In the genomic region with DNA sequence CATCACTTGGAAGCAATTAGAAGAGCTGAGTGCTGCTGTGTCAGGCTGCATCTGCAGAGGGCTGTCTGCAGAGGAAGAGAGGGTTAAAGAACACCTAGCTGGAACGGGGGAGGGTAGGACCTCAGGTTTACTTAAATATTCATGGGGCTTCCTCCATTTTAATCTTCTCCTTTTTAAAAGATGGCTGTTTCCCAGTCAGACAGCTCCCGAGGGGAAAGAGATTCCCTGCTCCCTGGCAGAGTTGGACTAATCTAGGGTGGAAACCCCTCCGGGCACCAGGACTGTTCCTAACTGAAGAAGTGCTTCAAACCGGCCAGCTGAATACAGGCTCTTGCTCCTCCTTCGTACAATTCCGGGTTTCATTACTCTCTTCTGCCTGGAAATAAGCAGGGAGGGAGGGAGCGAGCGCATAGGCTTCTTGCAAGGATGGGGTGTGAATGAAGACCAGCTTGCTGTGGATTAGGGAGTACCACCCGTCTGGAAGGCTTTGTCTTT, we compare ENCODE assay signal across 9 mouse cellular contexts.
DNase-seq lines count a peak whose midpoint lies in the region; ATAC-seq lines count a peak whose summit lies in the region.
"Had no signal": no experiment of that assay in that cellular context is flagged by ENCODE, and none has a peak within 500 bp of the region (broad histone marks: within the 10 kb centered on the region; RNA-seq: fewer than 3 reads in every experiment).

No protein-coding gene starts in this region.

- no peaks in the 10 kb centered on the region for H3K9me3 ChIP-seq in heart, embryonic 10.5 days
- H3K9me3 ChIP-seq in heart, embryonic 15.5 days (replicated peaks), result no peaks in the 10 kb centered on the region
- no peaks in the 10 kb centered on the region for H3K9me3 ChIP-seq in midbrain, embryonic 12.5 days
- H3K9me3 ChIP-seq: megakaryocyte, embryonic 14.5 days had no signal

- 8% methylated on average over 9 of the region's 9 CpGs for WGBS in heart, embryonic 10.5 days
- 24% methylated on average over 9 of the region's 9 CpGs for WGBS in heart, embryonic 15.5 days
- 3% methylated on average over 9 of the region's 9 CpGs for WGBS in midbrain, embryonic 12.5 days

- no peaks in the 10 kb centered on the region for H3K36me3 ChIP-seq in heart, embryonic 10.5 days
- H3K36me3 ChIP-seq in heart, embryonic 15.5 days, result no peaks in the 10 kb centered on the region; the same call in 1 of the 2 replicates
- no peaks in the 10 kb centered on the region for H3K36me3 ChIP-seq in midbrain, embryonic 12.5 days

- H3K4me2 ChIP-seq in heart, embryonic 15.5 days, result peak overlapping the region; percentile 54
- peak overlapping the region; percentile 56 for H3K4me2 ChIP-seq in midbrain, embryonic 12.5 days (replicated peaks)

- peak overlapping the region; percentile 35 for H3K4me3 ChIP-seq in heart, embryonic 10.5 days
- H3K4me3 ChIP-seq in heart, embryonic 15.5 days, result peak overlapping the region; percentile 31
- H3K4me3 ChIP-seq in midbrain, embryonic 12.5 days, result peak overlapping the region; percentile 33

- no peak for DNase-seq in heart, embryonic 10.5 days (ENCODE audit: low spot score)
- DNase-seq in heart, postnatal 14 days, result no peak
- peak; percentile 23 to 38 for DNase-seq in cerebellum, postnatal 36 days
- DNase-seq in kidney, postnatal 36 days, result peak; percentile 54 to 59
- DNase-seq in B cell, adult 2 months, result no peak
- DNase-seq in adipocyte (ENCODE audit: low spot score), result no peak

- H3K9ac ChIP-seq in heart, embryonic 15.5 days, result peak overlapping the region; percentile 19; the same call in 1 of the 2 replicates
- H3K9ac ChIP-seq in midbrain, embryonic 12.5 days (replicated peaks), result peak overlapping the region; percentile 0; the same call in 1 of the 2 replicates

- H3K4me1 ChIP-seq in heart, embryonic 10.5 days, result peaks cover 20% of the 10 kb centered on the region
- peaks cover 23% of the 10 kb centered on the region for H3K4me1 ChIP-seq in heart, embryonic 15.5 days (replicated peaks)
- peaks cover 48% of the 10 kb centered on the region for H3K4me1 ChIP-seq in midbrain, embryonic 12.5 days

- no peak overlapping the region; the same call in 1 of the 2 replicates for H3K27ac ChIP-seq in heart, embryonic 10.5 days
- peak overlapping the region; percentile 51 for H3K27ac ChIP-seq in heart, embryonic 15.5 days
- peak overlapping the region; percentile 84 for H3K27ac ChIP-seq in midbrain, embryonic 12.5 days (replicated peaks)

- H3K27me3 ChIP-seq in heart, embryonic 10.5 days (ENCODE audit: insufficient read depth, poor library complexity, severe bottlenecking), result no peaks in the 10 kb centered on the region
- H3K27me3 ChIP-seq in heart, embryonic 15.5 days, result no peaks in the 10 kb centered on the region
- no peaks in the 10 kb centered on the region for H3K27me3 ChIP-seq in midbrain, embryonic 12.5 days
- H3K27me3 ChIP-seq: megakaryocyte, embryonic 14.5 days had no signal

- intact Hi-C loops in heart, postnatal 14 days (cut with DNase I), result loop anchor here (2.0 to 5.0 kb wide), 2 partner anchors 15 to 63 kb away; no protein-coding TSS in a partner anchor

- ATAC-seq in heart, embryonic 15.5 days (replicated peaks; ENCODE audit: insufficient number of reproducible peaks, insufficient read depth, low FRiP score, low read depth), result no peak
- ATAC-seq in midbrain, embryonic 12.5 days (ENCODE audit: low FRiP score, low read depth), result peak; percentile 80

Comparison
In these comparisons a context has a peak if more than half of its experiments do, and no peak if none do; other contexts are left out.
1. DNase-seq: peak in cerebellum, postnatal 36 days (2 of 2) and kidney, postnatal 36 days (2 of 2); none in heart, embryonic 10.5 days (single experiment), heart, postnatal 14 days (0 of 2), B cell, adult 2 months (0 of 2) and adipocyte (single experiment).
2. Peak in every context shown above with its lines, with median percentiles within 50 percentile points of each other: H3K4me3 ChIP-seq.